Mouse (Mus musculus): Measurements from ENCODE around the gene Zfp281. TPM values are rescaled to one million over a fixed set of nuclear protein-coding genes. Genes with fewer than 3 reads are reported as not detected.

Zfp281 gene
- polyA plus RNA-seq, 1 experiment from 2014 or later, result 34.7 TPM

GRCm38 (mm10) chr1:136639221-136639620 is 14.5 kb downstream of the Zfp281 start:
- no peak for ATAC-seq (ENCODE audit: low FRiP score, low TSS enrichment)
- H3K27ac ChIP-seq (replicated peaks; ENCODE audit: low read depth, low read length), result no peak overlapping the region
- H3K4me3 ChIP-seq (replicated peaks; ENCODE audit: low read depth, low read length), result no peak overlapping the region
- no peak for DNase-seq
- H3K9ac ChIP-seq (replicated peaks; ENCODE audit: low read length), result no peak overlapping the region
- no peaks in the 10 kb centered on the region for H3K9me3 ChIP-seq (ENCODE audit: control insufficient read depth, low read length)
- H3K4me2 ChIP-seq (ENCODE audit: low read length), result no peak overlapping the region
- no peaks in the 10 kb centered on the region for H3K4me1 ChIP-seq (ENCODE audit: control insufficient read depth, insufficient read depth, low read length)
- H3K36me3 ChIP-seq (ENCODE audit: control insufficient read depth, insufficient read depth, low read length), result no peaks in the 10 kb centered on the region
- H3K27me3 ChIP-seq (ENCODE audit: control insufficient read depth, insufficient read depth, low read length), result no peaks in the 10 kb centered on the region
- 94% methylated on average over 2 of the region's 2 CpGs for WGBS

- no peak overlapping the region for H3K9ac ChIP-seq (replicated peaks; ENCODE audit: low read length)
- H3K4me3 ChIP-seq (replicated peaks; ENCODE audit: low read depth, low read length), result no peak overlapping the region
- no peak for ATAC-seq (ENCODE audit: low FRiP score, low TSS enrichment)
- H3K27me3 ChIP-seq (ENCODE audit: control insufficient read depth, insufficient read depth, low read length), result no peaks in the 10 kb centered on the region
- no peak overlapping the region for H3K27ac ChIP-seq (replicated peaks; ENCODE audit: low read depth, low read length)
- no peaks in the 10 kb centered on the region for H3K36me3 ChIP-seq (ENCODE audit: control insufficient read depth, insufficient read depth, low read length)
- no peak overlapping the region for H3K4me2 ChIP-seq (ENCODE audit: low read length)
- H3K9me3 ChIP-seq (ENCODE audit: control insufficient read depth, low read length), result no peaks in the 10 kb centered on the region
- no peak for DNase-seq
- WGBS, result 91% methylated on average over 3 of the region's 3 CpGs
- no peaks in the 10 kb centered on the region for H3K4me1 ChIP-seq (ENCODE audit: control insufficient read depth, insufficient read depth, low read length)
Measured at GRCm38 (mm10) chr1:136642701-136643100, 18.0 kb downstream of the Zfp281 start.

GRCm38 (mm10) chr1:136644486-136644885 is 19.8 kb downstream of the Zfp281 start:
- Histone ChIP-seq H3K9ac (replicated peaks; ENCODE audit: low read length) (no peak overlapping the region), H3K36me3 (ENCODE audit: control insufficient read depth, insufficient read depth, low read length) (no peaks in the 10 kb centered on the region), H3K27me3 (ENCODE audit: control insufficient read depth, insufficient read depth, low read length) (no peaks in the 10 kb centered on the region), H3K4me2 (ENCODE audit: low read length) (no peak overlapping the region), H3K27ac (replicated peaks; ENCODE audit: low read depth, low read length) (no peak overlapping the region), H3K4me1 (ENCODE audit: control insufficient read depth, insufficient read depth, low read length) (no peaks in the 10 kb centered on the region), H3K4me3 (replicated peaks; ENCODE audit: low read depth, low read length) (no peak overlapping the region), H3K9me3 (ENCODE audit: control insufficient read depth, low read length) (no peaks in the 10 kb centered on the region)
- ATAC-seq (ENCODE audit: low FRiP score, low TSS enrichment) (no peak), DNase-seq (no peak)
- 59% methylated on average over 4 of the region's 4 CpGs for WGBS

- no peak overlapping the region for H3K4me2 ChIP-seq (ENCODE audit: low read length)
- H3K4me1 ChIP-seq (ENCODE audit: control insufficient read depth, insufficient read depth, low read length), result no peaks in the 10 kb centered on the region
- WGBS, result 92% methylated on average over 8 of the region's 8 CpGs
- no peak overlapping the region for H3K27ac ChIP-seq (replicated peaks; ENCODE audit: low read depth, low read length)
- DNase-seq, result no peak
- no peaks in the 10 kb centered on the region for H3K9me3 ChIP-seq (ENCODE audit: control insufficient read depth, low read length)
- no peak for ATAC-seq (ENCODE audit: low FRiP score, low TSS enrichment)
- no peak overlapping the region for H3K4me3 ChIP-seq (replicated peaks; ENCODE audit: low read depth, low read length)
- H3K9ac ChIP-seq (replicated peaks; ENCODE audit: low read length), result no peak overlapping the region
- no peaks in the 10 kb centered on the region for H3K27me3 ChIP-seq (ENCODE audit: control insufficient read depth, insufficient read depth, low read length)
- H3K36me3 ChIP-seq (ENCODE audit: control insufficient read depth, insufficient read depth, low read length), result no peaks in the 10 kb centered on the region
Measured at GRCm38 (mm10) chr1:136645849-136646625, 21.3 kb downstream of the Zfp281 start.

- Histone ChIP-seq H3K4me2 (ENCODE audit: low read length) (no peak overlapping the region), H3K4me1 (ENCODE audit: control insufficient read depth, insufficient read depth, low read length) (no peaks in the 10 kb centered on the region), H3K27me3 (ENCODE audit: control insufficient read depth, insufficient read depth, low read length) (no peaks in the 10 kb centered on the region), H3K9me3 (ENCODE audit: control insufficient read depth, low read length) (no peaks in the 10 kb centered on the region), H3K9ac (replicated peaks; ENCODE audit: low read length) (no peak overlapping the region), H3K4me3 (replicated peaks; ENCODE audit: low read depth, low read length) (no peak overlapping the region), H3K36me3 (ENCODE audit: control insufficient read depth, insufficient read depth, low read length) (no peaks in the 10 kb centered on the region), H3K27ac (replicated peaks; ENCODE audit: low read depth, low read length) (no peak overlapping the region)
- DNase-seq (no peak), ATAC-seq (ENCODE audit: low FRiP score, low TSS enrichment) (no peak)
- WGBS, result 89% methylated on average over 3 of the region's 3 CpGs
Measured at GRCm38 (mm10) chr1:136652066-136652465, 27.4 kb downstream of the Zfp281 start.

- Histone ChIP-seq H3K4me1 (ENCODE audit: control insufficient read depth, insufficient read depth, low read length) (no peaks in the 10 kb centered on the region), H3K4me3 (replicated peaks; ENCODE audit: low read depth, low read length) (no peak overlapping the region), H3K9ac (replicated peaks; ENCODE audit: low read length) (no peak overlapping the region), H3K36me3 (ENCODE audit: control insufficient read depth, insufficient read depth, low read length) (no peaks in the 10 kb centered on the region), H3K27me3 (ENCODE audit: control insufficient read depth, insufficient read depth, low read length) (no peaks in the 10 kb centered on the region), H3K27ac (replicated peaks; ENCODE audit: low read depth, low read length) (no peak overlapping the region), H3K4me2 (ENCODE audit: low read length) (no peak overlapping the region), H3K9me3 (ENCODE audit: control insufficient read depth, low read length) (no peaks in the 10 kb centered on the region)
- DNase-seq, result no peak
- WGBS, result 83% methylated on average over 8 of the region's 8 CpGs
- ATAC-seq (ENCODE audit: low FRiP score, low TSS enrichment), result no peak
Measured at GRCm38 (mm10) chr1:136653526-136653925, 28.8 kb downstream of the Zfp281 start.

- H3K4me3 ChIP-seq (replicated peaks; ENCODE audit: low read depth, low read length), result no peak overlapping the region
- no peak overlapping the region for H3K9ac ChIP-seq (replicated peaks; ENCODE audit: low read length)
- H3K9me3 ChIP-seq (ENCODE audit: control insufficient read depth, low read length), result no peaks in the 10 kb centered on the region
- H3K27ac ChIP-seq (replicated peaks; ENCODE audit: low read depth, low read length), result no peak overlapping the region
- H3K36me3 ChIP-seq (ENCODE audit: control insufficient read depth, insufficient read depth, low read length), result no peaks in the 10 kb centered on the region
- DNase-seq (no peak), ATAC-seq (ENCODE audit: low FRiP score, low TSS enrichment) (no peak)
- H3K4me2 ChIP-seq (ENCODE audit: low read length), result no peak overlapping the region
- H3K4me1 ChIP-seq (ENCODE audit: control insufficient read depth, insufficient read depth, low read length), result no peaks in the 10 kb centered on the region
- WGBS, result 77% methylated on average over 11 of the region's 11 CpGs
- no peaks in the 10 kb centered on the region for H3K27me3 ChIP-seq (ENCODE audit: control insufficient read depth, insufficient read depth, low read length)
Measured at GRCm38 (mm10) chr1:136654385-136654784, 29.7 kb downstream of the Zfp281 start.

GRCm38 (mm10) chr1:136656619-136657018 is 31.9 kb downstream of the Zfp281 start:
- H3K4me1 ChIP-seq (ENCODE audit: control insufficient read depth, insufficient read depth, low read length), result 0 out of 2 replicates have a peak, but pooled peaks cover 4% of the 10 kb centered on the region
- no peaks in the 10 kb centered on the region for H3K27me3 ChIP-seq (ENCODE audit: control insufficient read depth, insufficient read depth, low read length)
- no peak overlapping the region for H3K4me2 ChIP-seq (ENCODE audit: low read length)
- no peak for DNase-seq
- no peak for ATAC-seq (ENCODE audit: low FRiP score, low TSS enrichment)
- 83% methylated on average over 7 of the region's 7 CpGs for WGBS
- H3K9me3 ChIP-seq (ENCODE audit: control insufficient read depth, low read length), result no peaks in the 10 kb centered on the region
- H3K36me3 ChIP-seq (ENCODE audit: control insufficient read depth, insufficient read depth, low read length), result no peaks in the 10 kb centered on the region
- no peak overlapping the region for H3K27ac ChIP-seq (replicated peaks; ENCODE audit: low read depth, low read length)
- H3K4me3 ChIP-seq (replicated peaks; ENCODE audit: low read depth, low read length), result no peak overlapping the region
- no peak overlapping the region for H3K9ac ChIP-seq (replicated peaks; ENCODE audit: low read length)

Measured in midbrain, embryonic 14.5 days (tissue).